Mouse (Mus musculus) liver, embryonic 12.5 days (tissue): ENCODE measurements at regions not wholly inside any gene's neighbourhood (a gene's known extent, or its start where the extent isn't known, plus 50 kb on each side); places are given as distances from the start of the nearest gene placed in this dataset.
"Not testable (repeated sequence)": the region's sequence is repeated elsewhere in the genome, so short reads cannot be mapped to it uniquely, and the experiment has no call there.

ENCODE experiments used
- ATAC-seq: fragments of 200-750 bp; cut with Nextera tagmentation; 2 replicates; pipeline ENCODE4 v1.8.0; 2017; ENCODE audit warnings: moderate number of reproducible peaks, mild to moderate bottlenecking, moderate library complexity
- H3K27ac ChIP-seq: fragments of 300-500 bp; sonication (generic); 2 replicates; pipeline ENCODE4 v1.5.1; 2016; ENCODE audit warnings: mild to moderate bottlenecking
- H3K27me3 ChIP-seq: fragments of 300-500 bp; sonication (generic); replicated peaks from 2 replicates; pipeline ENCODE4 v1.6.1; 2016; ENCODE audit warnings: mild to moderate bottlenecking, moderate library complexity
- H3K36me3 ChIP-seq: fragments of 300-500 bp; sonication (generic); 2 replicates; pipeline ENCODE4 v1.6.1; 2016; ENCODE audit warnings: mild to moderate bottlenecking, moderate library complexity
- H3K4me1 ChIP-seq: fragments of 300-500 bp; sonication (generic); 2 replicates; pipeline ENCODE4 v1.6.1; 2016
- H3K4me2 ChIP-seq: fragments of 300-500 bp; sonication (generic); 2 replicates; pipeline ENCODE4 v1.6.1; 2016; ENCODE audit warnings: mild to moderate bottlenecking, moderate library complexity
- H3K4me3 ChIP-seq: fragments of 300-500 bp; sonication (generic); 2 replicates; pipeline ENCODE4 v1.5.1; 2016; ENCODE audit warnings: mild to moderate bottlenecking, moderate library complexity
- H3K9ac ChIP-seq: fragments of 300-500 bp; sonication (generic); 2 replicates; pipeline ENCODE4 v1.6.1; 2016; ENCODE audit warnings: mild to moderate bottlenecking, moderate library complexity
- H3K9me3 ChIP-seq: fragments of 300-500 bp; sonication (generic); replicated peaks from 2 replicates; pipeline ENCODE4 v1.6.1; 2016; ENCODE audit warnings: mild to moderate bottlenecking, moderate library complexity
- WGBS: fragments of 180-500 bp; shearing (Covaris S2); methylation state at CpG from one replicate; pipeline ENCODE4 v1.1.7; 2016; ENCODE audit not compliant: insufficient replicate concordance; 5-methylcytosine and 5-hydroxymethylcytosine counted together

GRCm38 (mm10) chr8:40064145-40064544, 610.7 kb upstream of the Adam24 start:
- H3K27ac ChIP-seq: no peak overlapping the region
- no peak for ATAC-seq
- no peak overlapping the region for H3K4me2 ChIP-seq

GRCm38 (mm10) chr8:40071131-40071530, 603.7 kb upstream of the Adam24 start:
- 57% methylated on average over 2 of the region's 2 CpGs for whole genome bisulfite sequencing
- Histone ChIP-seq H3K9me3 (no peaks in the 10 kb centered on the region), H3K36me3 (no peaks in the 10 kb centered on the region), H3K27ac (no peak overlapping the region), H3K9ac (no peak overlapping the region), H3K27me3 (no peaks in the 10 kb centered on the region), H3K4me2 (no peak overlapping the region), H3K4me1 (no peaks in the 10 kb centered on the region), H3K4me3 (no peak overlapping the region)
- ATAC-seq: no peak

More at GRCm38 (mm10) chr8:40064145-40064544, 610.7 kb upstream of the Adam24 start:
- H3K27me3 ChIP-seq: no peaks in the 10 kb centered on the region
- H3K9me3 ChIP-seq: no peaks in the 10 kb centered on the region
- H3K4me1 ChIP-seq: no peaks in the 10 kb centered on the region
- no peaks in the 10 kb centered on the region for H3K36me3 ChIP-seq
- H3K9ac ChIP-seq: no peak overlapping the region
- H3K4me3 ChIP-seq: no peak overlapping the region

- H3K4me3 ChIP-seq: not testable (repeated sequence)
Measured at GRCm38 (mm10) chr8:40080976-40081375, 593.9 kb upstream of the Adam24 start.

GRCm38 (mm10) chr8:40084129-40084528, 590.7 kb upstream of the Adam24 start:
- H3K9ac ChIP-seq: no peak overlapping the region
- no peaks in the 10 kb centered on the region for H3K27me3 ChIP-seq
- H3K4me1 ChIP-seq: no peaks in the 10 kb centered on the region
- H3K9me3 ChIP-seq: no peaks in the 10 kb centered on the region
- H3K4me3 ChIP-seq: no peak overlapping the region
- WGBS: 45% methylated on average over 1 of the region's 1 CpGs
- no peak for ATAC-seq
- no peaks in the 10 kb centered on the region for H3K36me3 ChIP-seq
- H3K4me2 ChIP-seq: no peak overlapping the region
- H3K27ac ChIP-seq: no peak overlapping the region

More at GRCm38 (mm10) chr8:40080976-40081375, 593.9 kb upstream of the Adam24 start:
- not testable (repeated sequence) for H3K27me3 ChIP-seq, H3K27ac ChIP-seq, H3K9me3 ChIP-seq, H3K36me3 ChIP-seq, H3K4me1 ChIP-seq, ATAC-seq, H3K4me2 ChIP-seq, H3K9ac ChIP-seq

- H3K4me1 ChIP-seq: no peaks in the 10 kb centered on the region
- ATAC-seq: no peak
- no peaks in the 10 kb centered on the region for H3K36me3 ChIP-seq
- no peak overlapping the region for H3K4me3 ChIP-seq
- H3K27me3 ChIP-seq: no peaks in the 10 kb centered on the region
- no peaks in the 10 kb centered on the region for H3K9me3 ChIP-seq
- WGBS: 68% methylated on average over 4 of the region's 4 CpGs
- no peak overlapping the region for H3K9ac ChIP-seq
- no peak overlapping the region for H3K4me2 ChIP-seq
- H3K27ac ChIP-seq: no peak overlapping the region
Measured at GRCm38 (mm10) chr8:40089377-40089776, 585.5 kb upstream of the Adam24 start.

- H3K9ac ChIP-seq: no peak overlapping the region
- H3K36me3 ChIP-seq: no peaks in the 10 kb centered on the region
- H3K4me3 ChIP-seq: no peak overlapping the region
- ATAC-seq: no peak
- H3K4me1 ChIP-seq: no peaks in the 10 kb centered on the region
- no peaks in the 10 kb centered on the region for H3K27me3 ChIP-seq
- H3K27ac ChIP-seq: no peak overlapping the region
- WGBS: 60% methylated on average over 3 of the region's 3 CpGs
- H3K4me2 ChIP-seq: no peak overlapping the region
- no peaks in the 10 kb centered on the region for H3K9me3 ChIP-seq
Measured at GRCm38 (mm10) chr8:40124402-40124801, 550.5 kb upstream of the Adam24 start.

GRCm38 (mm10) chr8:40127141-40127540, 547.7 kb upstream of the Adam24 start:
- no peak overlapping the region for H3K9ac ChIP-seq
- H3K27me3 ChIP-seq: no peaks in the 10 kb centered on the region
- H3K36me3 ChIP-seq: no peaks in the 10 kb centered on the region
- no peak for ATAC-seq
- no peaks in the 10 kb centered on the region for H3K4me1 ChIP-seq
- 77% methylated on average over 8 of the region's 8 CpGs for WGBS
- no peak overlapping the region for H3K4me3 ChIP-seq
- H3K9me3 ChIP-seq: no peaks in the 10 kb centered on the region
- H3K4me2 ChIP-seq: no peak overlapping the region
- no peak overlapping the region for H3K27ac ChIP-seq

GRCm38 (mm10) chr8:40132662-40133257, 542.1 kb upstream of the Adam24 start:
- ATAC-seq: no peak
- Histone ChIP-seq H3K4me2 (no peak overlapping the region), H3K9ac (no peak overlapping the region), H3K9me3 (no peaks in the 10 kb centered on the region), H3K4me1 (no peaks in the 10 kb centered on the region), H3K36me3 (no peaks in the 10 kb centered on the region), H3K4me3 (no peak overlapping the region), H3K27me3 (no peaks in the 10 kb centered on the region), H3K27ac (no peak overlapping the region)
- WGBS: 22% methylated on average over 9 of the region's 9 CpGs

- no peak overlapping the region for H3K4me3 ChIP-seq
- 23% methylated on average over 21 of the region's 21 CpGs for WGBS
- H3K4me1 ChIP-seq: no peaks in the 10 kb centered on the region
- H3K27me3 ChIP-seq: no peaks in the 10 kb centered on the region
- no peak overlapping the region for H3K27ac ChIP-seq
- no peaks in the 10 kb centered on the region for H3K9me3 ChIP-seq
- H3K9ac ChIP-seq: no peak overlapping the region
- no peak for ATAC-seq
- no peaks in the 10 kb centered on the region for H3K36me3 ChIP-seq
- H3K4me2 ChIP-seq: peak overlapping the region; percentile 34
Measured at GRCm38 (mm10) chr8:40150911-40151797, 523.7 kb upstream of the Adam24 start.

- Histone ChIP-seq H3K4me3 (no peak overlapping the region), H3K4me1 (no peaks in the 10 kb centered on the region), H3K27me3 (no peaks in the 10 kb centered on the region), H3K9ac (no peak overlapping the region), H3K27ac (no peak overlapping the region), H3K36me3 (no peaks in the 10 kb centered on the region), H3K9me3 (no peaks in the 10 kb centered on the region), H3K4me2 (no peak overlapping the region)
- 48% methylated on average over 2 of the region's 2 CpGs for WGBS
- no peak for ATAC-seq
Measured at GRCm38 (mm10) chr8:40152451-40152850, 522.4 kb upstream of the Adam24 start.

GRCm38 (mm10) chr8:40186715-40187583, 487.9 kb upstream of the Adam24 start:
- 34% methylated on average over 17 of the region's 17 CpGs for WGBS
- no peak for ATAC-seq
- H3K9ac ChIP-seq: no peak overlapping the region
- no peak overlapping the region for H3K4me3 ChIP-seq
- no peaks in the 10 kb centered on the region for H3K36me3 ChIP-seq
- H3K9me3 ChIP-seq: no peaks in the 10 kb centered on the region
- H3K27ac ChIP-seq: no peak overlapping the region
- H3K27me3 ChIP-seq: no peaks in the 10 kb centered on the region
- no peaks in the 10 kb centered on the region for H3K4me1 ChIP-seq
- H3K4me2 ChIP-seq: no peak overlapping the region

GRCm38 (mm10) chr8:40187584-40187934, 487.3 kb upstream of the Adam24 start:
- Histone ChIP-seq H3K4me1 (no peaks in the 10 kb centered on the region), H3K4me3 (no peak overlapping the region), H3K27me3 (no peaks in the 10 kb centered on the region), H3K36me3 (no peaks in the 10 kb centered on the region), H3K4me2 (no peak overlapping the region), H3K9me3 (no peaks in the 10 kb centered on the region), H3K9ac (no peak overlapping the region), H3K27ac (no peak overlapping the region)
- ATAC-seq: no peak
- WGBS: 4% methylated on average over 5 of the region's 5 CpGs
